Mouse (Mus musculus) v-Abl transformed pro-B cells (cell line): ENCODE data around the gene Pxdc1.

ENCODE experiments used
- in situ Hi-C, 2 experiments: fragments of 400-800 bp; cut with MboI; formaldehyde crosslinking; loops; one replicate each; pipeline ENCODE4 v1.15.1; 2025; ENCODE audit not compliant: unreplicated experiment in 2 of 2

The Pxdc1 gene

GRCm38 (mm10) chr13:34653391-34653790 lies at the start of gene Pxdc1:
Gene Pxdc1 (minus strand): TSS chr13:34653486.
- in situ Hi-C loops: no loop called here

DNA sequence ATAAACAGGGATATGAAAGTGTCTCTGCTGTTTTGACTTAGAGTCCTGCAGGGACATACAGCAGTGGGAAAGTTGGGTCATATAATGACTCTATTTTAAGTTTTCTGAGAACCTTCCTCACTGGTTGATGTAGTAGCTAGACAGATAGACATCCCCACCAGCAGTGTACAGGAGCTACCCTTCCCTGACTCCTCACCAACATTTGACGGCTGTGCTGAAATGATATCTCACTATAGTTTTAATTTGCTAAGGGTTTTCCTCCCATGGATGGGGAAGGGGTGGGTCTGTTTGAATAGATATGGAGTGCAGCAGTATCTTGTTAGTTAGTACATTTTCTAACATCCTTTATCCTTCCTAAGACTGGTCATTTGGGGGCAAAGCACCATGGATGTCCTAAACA lies 47.3 kb upstream of the Pxdc1 start:
- in situ Hi-C loops: no loop called here

GRCm38 (mm10) chr13:34700091-34700490 lies 46.8 kb upstream of the Pxdc1 start:
- in situ Hi-C loops: no loop called here

DNA sequence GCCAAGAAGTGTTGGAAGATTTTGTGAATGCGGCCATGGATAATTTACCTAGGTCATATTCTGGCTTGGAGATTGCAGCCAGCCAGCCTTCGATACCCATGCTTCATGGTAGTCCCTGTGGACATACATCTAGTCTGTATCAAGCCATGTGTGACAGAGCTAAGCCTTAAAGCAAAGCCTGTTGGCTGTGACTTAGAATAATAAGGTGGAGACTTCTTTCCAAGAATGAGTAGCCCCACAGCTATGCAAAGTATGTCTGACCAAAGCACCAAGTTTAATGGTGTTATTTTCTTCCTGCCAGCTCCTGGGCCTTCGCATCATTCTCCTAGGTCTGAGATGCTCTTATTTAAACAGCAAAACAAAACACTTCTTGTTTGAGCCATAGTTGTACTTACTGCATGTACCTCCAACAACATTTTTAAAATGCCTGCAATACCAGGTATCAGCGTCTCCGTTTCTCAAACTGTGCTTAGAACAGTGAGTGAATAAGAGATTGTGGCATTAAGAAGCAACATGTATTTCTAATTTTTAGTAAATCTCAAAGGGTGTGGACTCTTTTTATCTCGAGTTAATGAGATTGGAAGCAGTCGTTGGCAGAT lies 43.5 kb upstream of the Pxdc1 start:
- in situ Hi-C loops: no loop called here

- in situ Hi-C loops: no loop called here
These were observed 39.8 kb upstream of the Pxdc1 start for GRCm38 (mm10) chr13:34693111-34693510.

DNA sequence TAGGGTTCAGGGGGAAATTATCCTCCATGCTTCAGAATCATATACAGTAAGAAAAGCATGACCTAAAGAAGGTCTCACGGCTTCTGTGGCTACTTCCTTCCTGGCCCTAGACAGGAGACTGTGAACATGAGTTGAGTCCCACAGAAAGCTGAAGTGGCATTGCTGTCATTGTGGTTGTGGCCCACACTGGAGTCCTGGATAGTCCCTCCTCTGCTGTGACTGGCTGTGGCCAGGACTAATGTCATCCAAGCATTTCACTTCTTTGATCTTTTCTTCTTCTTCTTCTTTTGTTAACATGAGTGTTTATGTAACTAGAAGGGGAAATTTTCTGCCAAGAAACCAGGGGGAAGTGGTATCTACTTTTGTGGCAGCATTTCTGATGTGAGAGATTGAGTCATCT lies 37.8 kb upstream of the Pxdc1 start:
- in situ Hi-C loops: no loop called here

- in situ Hi-C loops: no loop called here
These were observed 31.9 kb upstream of the Pxdc1 start for GRCm38 (mm10) chr13:34685008-34685765.

DNA sequence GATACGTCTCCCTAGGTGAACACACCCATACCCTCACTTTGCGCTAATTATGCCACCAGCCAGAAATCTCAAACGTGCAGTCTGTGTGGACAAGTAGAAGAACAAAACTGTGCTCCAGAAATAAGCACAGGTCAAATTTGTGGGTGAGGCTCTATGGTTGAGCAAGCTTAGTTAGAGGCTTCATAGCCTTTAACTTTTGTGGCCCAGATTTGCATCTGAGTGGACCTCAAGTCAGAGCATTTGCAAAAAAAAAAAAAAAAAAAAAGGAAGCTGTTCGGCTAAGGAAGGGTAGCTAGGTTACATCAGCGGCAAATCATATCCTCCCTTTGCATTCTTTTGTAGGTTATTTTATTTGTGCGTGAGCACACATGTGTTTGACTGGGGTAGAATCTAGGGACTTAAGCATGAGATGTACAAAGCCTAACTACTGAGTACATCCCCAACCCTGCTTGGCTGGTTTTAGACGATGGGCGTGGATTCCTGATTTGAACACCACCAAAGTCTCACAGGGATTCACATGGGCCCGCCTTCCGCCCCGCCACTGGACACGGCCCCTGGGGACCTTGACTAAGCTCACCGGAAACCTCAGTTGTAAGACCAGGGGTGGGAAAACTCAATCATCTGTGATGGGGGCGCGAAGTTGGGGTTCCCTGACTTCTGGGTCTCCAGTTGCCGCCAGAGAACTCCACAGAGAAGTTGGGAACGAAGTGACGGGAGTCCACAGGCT lies 30.6 kb upstream of the Pxdc1 start:
- in situ Hi-C loops: no loop called here

DNA sequence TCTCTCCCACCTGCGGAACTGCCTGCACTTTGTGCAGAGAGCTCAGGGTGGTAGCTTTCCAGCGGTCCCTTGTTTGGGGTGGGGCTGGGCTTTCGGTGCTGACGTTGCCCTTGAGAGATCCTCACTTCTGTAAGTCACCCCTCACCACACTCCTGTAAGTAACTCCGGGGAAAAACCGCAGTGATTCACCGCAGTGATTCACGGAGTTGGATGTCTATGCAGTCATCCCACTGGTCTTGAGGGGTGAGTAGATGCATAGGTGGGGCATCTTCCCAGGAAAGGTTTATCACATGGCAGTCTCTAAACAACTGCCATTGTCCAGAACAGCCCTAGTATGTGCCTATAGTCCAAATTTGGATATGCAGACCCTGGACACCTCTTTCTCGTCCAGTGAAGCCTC lies 30.0 kb upstream of the Pxdc1 start:
- in situ Hi-C loops: no loop called here

DNA sequence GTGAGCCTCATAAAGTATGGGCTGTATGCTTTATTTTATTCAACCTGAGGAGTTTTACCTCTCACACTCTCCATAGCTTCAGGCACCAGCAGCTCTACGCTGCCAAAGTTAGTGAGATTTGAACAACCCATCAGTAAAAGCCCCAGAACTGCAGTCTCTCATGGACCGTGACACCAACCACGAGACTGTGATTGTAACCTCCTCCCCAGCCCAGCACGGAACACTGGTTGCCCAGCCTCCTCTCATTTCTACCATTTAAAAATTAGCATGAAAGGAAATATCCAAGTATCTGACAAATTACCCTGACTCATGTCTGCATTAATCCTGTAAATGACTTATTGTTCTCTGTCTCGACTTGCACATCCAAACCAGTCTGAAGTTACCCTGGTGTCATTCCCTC lies 23.2 kb upstream of the Pxdc1 start:
- in situ Hi-C loops: no loop called here

GRCm38 (mm10) chr13:34675847-34676383 lies 22.6 kb upstream of the Pxdc1 start:
- in situ Hi-C loops: no loop called here

DNA sequence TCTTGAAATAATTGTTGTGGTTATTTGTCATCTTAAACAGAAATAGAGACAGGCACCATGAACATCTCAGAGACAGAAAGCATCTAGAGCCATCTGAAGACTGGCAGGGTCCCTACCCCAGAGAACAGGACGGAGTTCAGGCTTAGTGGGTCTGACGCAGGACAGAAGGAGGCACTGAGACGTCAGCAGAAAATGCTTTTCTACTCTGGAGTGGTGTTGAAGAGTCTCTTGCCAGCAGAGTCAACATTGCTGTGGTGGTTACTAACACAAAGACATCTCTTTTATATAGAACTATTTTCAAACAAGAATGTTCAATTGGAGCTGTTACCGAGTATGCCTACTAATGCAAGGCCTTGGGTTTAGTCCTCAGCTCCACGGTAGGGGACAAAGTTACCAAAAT lies 20.1 kb upstream of the Pxdc1 start:
- in situ Hi-C loops: no loop called here

GRCm38 (mm10) chr13:34669919-34670865 lies 16.9 kb upstream of the Pxdc1 start:
- in situ Hi-C loops: loop anchor here in 1 of 2 experiments (10.0 kb wide), 1 partner anchor 75 kb away; no protein-coding TSS in a partner anchor

DNA sequence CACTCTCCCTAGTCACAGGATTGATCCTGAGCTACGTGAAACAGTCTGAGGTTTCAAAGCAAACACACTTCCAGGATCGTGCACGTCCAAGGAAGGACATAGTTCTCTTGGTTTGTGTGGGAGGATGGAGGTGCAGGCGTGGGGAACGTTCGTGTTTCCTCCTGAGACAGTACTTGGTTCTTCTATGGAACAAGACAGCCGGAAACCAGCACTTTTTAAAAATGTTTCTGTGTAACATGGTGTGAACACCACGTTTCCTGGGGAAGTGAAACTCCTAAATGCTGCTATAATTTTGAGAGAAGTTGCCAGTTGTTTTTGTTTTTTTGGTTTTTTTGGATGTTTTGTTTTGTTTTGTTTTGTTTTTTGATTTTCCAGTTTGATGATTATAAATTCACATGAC lies 13.9 kb upstream of the Pxdc1 start:
- in situ Hi-C loops: loop anchor here in 1 of 2 experiments (10.0 kb wide), 1 partner anchor 78 kb away; no protein-coding TSS in a partner anchor

DNA sequence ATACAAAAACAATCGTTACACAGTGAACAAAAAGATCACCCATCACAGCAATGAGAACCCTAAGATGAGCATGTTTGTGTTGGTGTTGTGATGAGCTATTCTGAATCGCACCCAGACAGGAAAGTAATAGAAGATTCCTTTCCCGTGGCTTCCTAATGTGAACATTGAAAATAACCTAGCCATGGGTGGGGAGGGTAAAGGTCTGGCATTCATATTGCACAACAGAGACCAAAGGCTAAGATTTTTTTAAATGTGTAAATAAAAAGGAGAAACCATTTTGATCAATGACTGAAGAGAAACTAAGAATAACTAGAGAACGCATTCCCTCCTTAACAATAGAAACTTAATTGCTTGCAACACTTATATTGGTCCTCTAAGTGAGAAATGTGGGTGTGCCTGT lies 11.8 kb upstream of the Pxdc1 start:
- in situ Hi-C loops: loop anchor here in 1 of 2 experiments (10.0 kb wide), 1 partner anchor 80 kb away; no protein-coding TSS in a partner anchor

- in situ Hi-C loops: loop anchor here in 1 of 2 experiments (10.0 kb wide), 1 partner anchor 81 kb away; no protein-coding TSS in a partner anchor
These were observed 10.5 kb upstream of the Pxdc1 start for GRCm38 (mm10) chr13:34663762-34664161.

DNA sequence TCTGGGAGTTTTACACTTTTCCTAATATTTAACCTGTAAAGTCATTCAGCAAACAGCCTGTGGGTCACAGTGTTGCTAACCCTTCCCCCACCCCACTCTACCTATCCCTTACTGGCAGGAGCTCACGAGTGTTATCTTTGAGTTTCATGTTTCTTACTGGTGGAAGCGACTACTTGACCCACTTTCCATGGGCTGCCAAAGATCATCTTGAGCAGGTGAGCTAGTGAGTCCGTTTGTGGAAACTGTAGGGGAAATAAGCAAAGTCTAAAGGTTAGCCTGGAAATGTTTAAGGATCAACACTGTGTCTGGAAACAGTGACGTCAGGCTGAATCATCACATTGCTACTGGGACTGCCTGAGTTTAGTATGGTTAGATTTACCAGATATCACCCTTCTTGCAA lies 6.2 kb upstream of the Pxdc1 start:
- in situ Hi-C loops: loop anchor here in 1 of 2 experiments (5.0 kb wide), 2 partner anchors 133 to 208 kb away; no protein-coding TSS in a partner anchor

DNA sequence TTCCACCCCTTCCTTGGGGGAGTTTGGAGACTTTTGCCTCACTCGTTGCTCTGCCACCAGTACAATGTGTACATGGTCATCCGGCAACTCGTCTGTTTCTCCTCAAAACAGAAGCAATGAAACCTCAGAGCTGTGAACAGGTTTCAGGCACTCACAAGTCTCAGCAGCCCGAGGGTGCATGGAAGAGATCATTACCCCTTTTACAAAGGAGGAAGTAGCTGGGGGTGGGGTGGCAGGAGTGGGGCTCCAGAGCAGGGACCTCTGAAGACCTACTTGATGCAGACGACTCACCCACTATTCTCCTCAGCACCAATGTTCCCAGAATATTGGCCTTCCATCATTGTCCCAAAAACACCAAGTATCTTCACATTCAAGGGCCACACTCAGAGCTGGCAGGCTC lies 3.1 kb upstream of the Pxdc1 start:
- in situ Hi-C loops: loop anchor here in 1 of 2 experiments (5.0 kb wide), 2 partner anchors 136 to 211 kb away; no protein-coding TSS in a partner anchor

- in situ Hi-C loops: no loop called here
These were observed 689 bp downstream of the Pxdc1 start for GRCm38 (mm10) chr13:34652353-34653241.
